Mouse (Mus musculus): ENCODE measurements at regions not wholly inside any gene's neighbourhood (a gene's known extent, or its start where the extent isn't known, plus 50 kb on each side); places are given as distances from the start of the nearest gene placed in this dataset.
A peak's percentile ranks its signal among the peaks of the same experiment; 100 is the strongest.

DNA sequence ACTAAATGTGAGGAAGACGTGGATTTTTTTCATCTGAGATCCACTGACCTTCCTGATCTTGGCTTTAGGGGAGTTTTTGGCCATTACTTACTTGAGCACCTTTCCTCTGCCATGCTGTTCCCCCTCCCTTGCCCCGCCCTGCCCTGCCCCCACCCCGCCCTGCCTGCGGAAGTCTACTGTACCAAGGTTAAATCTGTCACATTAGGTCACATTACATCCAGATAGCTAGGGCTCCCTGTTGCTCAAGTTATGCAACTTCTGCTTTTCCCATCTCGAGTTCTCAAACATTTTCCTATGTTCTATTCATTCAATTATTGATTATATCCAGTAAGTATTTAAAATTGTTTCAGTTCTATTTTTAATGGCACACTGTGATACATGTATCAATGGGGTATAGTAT lies 144.7 kb upstream of the Cnot2 start:
- DNase-seq (ENCODE audit: low spot score), result no peak

DNA sequence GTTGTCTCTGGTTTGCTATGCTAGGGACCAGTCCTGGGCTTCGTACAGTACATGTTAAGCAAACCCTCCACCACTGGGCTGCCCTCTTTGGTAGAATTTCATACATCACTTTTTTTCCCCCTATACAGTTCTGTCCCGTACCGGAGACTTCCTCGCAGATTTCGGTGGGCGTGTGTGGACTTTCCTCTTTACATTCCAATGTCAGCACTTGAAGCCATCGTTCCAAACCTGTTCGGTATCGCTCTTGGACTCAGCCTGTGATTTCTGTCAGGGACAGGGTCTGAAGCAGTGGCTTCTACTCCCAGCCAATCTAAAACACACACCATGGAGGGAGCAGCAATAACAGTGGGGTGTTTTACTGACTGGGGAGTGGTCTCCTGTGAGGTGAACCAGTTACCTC lies 140.7 kb upstream of the Cnot2 start:
- no peak for DNase-seq (ENCODE audit: low spot score)

DNA sequence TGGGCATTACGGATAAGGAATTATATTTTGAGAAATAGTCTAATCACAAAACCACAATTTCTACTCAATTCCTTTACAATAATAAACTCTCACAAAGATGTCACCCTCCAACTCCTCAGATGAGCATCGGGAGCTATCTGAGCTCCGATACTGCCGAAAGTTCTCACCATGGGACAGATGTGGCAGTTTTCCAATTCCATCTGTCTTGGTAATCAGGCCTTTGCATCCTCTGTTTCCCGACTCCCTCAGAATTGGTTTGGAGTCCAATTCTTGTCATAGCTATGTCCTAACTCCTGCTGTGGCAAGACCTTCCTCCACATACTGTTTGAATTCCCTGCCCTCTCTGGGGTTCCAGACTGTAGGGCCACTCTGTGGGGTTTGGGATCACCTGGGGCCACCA lies 138.3 kb upstream of the Cnot2 start:
- DNase-seq (ENCODE audit: low spot score), result no peak

DNA sequence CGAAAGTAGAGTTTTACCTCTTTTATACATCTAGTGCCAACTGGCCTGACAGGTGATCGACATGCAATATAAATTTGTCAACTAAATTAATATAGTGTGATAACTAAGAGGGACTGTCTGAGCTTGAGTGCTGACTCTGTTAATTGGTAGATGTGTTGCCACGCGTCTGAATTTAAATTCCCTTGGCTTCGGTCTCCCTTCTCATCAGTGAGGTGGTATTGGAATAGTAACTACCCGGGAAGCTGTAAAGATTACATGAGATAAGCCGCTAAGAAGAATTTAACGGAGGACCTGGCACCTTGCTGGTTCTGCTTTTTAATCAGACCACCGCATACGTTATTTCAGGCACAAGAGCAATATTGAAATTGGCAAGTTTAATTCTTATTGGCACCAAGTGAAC lies 136.7 kb upstream of the Cnot2 start:
- no peak for DNase-seq (ENCODE audit: low spot score)

DNA sequence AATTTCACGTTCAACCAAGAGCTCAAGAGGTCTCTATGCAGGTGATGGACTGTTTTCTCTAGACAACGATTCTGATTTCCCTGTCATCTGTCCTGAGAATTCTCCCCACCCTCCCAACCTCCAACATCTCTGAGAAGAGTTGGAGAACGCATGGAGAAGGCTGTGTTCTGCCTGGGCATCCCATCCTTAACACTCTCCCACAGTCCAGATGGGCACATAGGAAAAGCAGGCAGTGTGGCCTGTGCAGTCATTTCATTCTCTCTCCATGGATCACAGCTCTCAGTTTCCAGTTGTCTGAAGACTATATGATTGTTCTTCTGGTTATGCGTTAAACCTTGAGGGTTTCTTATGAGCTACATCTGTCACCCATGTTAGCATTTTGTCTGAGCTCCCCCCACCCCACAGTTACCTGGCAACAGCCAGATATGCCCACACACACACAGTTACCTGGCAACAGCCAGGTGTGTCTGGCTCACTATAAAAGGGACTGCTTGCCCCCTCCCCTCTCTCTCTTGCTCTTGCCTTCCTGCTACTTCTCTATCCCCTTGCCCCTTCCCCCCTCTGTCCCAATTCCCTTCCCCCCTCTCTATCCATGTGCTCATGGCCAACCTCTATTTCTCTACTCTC lies 135.8 kb upstream of the Cnot2 start:
- DNase-seq (ENCODE audit: low spot score), result no peak

DNA sequence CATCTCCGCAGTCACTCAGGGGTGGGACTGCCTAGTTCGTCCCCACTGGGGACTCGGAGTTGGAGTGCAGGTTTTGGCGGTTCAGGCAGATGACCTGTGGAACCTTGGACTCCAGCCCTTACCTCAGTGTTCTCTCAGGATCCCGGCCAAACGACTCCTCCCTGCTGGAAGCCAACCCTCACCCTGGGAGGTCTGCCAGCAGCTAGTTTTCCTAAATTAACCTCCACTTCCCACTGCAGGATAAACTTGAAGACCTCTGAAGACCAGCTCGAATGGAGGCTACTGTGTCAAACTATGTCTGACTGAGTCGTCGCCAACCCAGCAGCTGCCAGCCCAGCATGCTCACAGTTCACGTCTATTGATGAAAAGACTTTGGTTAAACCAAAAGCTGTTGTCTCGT lies 132.1 kb upstream of the Cnot2 start:
- DNase-seq (ENCODE audit: low spot score), result no peak

DNA sequence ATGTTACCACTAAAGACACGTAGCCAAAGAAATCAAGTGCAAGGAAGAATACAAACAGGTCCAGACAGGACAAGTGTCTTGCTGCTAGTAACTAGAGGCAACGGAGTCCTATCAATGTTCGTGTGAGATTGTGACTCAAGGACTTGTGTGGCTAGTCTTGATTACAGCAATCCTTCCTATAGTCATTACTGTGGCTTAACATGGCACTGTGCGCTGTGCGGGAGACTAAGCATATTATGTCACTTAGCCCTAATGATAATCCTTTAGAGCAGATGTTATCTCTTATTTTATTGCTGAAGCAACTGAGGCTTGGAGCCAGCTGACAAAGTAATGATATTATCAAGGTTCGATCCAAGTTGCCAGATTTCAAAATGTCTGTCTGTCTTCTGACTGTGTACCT lies 125.7 kb upstream of the Cnot2 start:
- no peak for DNase-seq (ENCODE audit: low spot score)

DNA sequence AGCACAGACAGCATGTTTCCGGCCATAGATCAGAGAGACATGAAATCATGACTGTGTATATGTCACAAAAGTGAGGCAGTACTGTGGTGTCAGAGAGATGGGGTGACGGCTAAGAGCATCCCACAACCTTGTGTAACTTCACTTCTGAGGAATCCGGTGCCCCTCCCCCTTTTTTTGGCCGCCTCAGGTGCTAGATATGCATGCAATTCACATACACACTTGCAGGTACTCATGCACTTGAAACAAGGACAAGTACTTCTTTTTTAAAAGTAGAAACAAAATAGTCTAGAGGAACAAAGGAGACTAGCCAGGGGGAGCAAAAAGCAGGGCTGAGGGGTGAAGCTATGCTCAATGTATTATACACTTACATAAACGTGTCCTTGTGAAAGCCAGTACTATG lies 120.0 kb upstream of the Cnot2 start:
- no peak for DNase-seq (ENCODE audit: low spot score)

DNA sequence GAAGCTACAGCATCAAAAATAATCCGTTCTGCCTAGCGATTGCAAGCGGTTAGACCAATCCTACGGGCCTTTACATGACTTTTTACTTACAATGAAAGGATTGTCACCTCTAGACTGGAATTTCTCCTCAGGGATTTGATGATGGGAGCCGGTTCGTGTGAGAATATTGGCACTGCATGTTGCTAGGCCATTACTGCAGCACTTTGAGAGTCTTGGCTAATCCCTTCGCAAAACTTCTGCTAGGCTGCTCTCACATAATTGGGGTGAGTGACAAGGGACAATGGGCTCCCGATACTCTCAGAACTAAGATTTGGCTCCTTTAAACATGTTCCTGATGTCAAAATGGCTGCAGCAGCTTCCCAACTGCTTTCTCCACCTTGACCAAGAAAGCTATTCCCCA lies 118.4 kb upstream of the Cnot2 start:
- DNase-seq (ENCODE audit: low spot score), result no peak

DNA sequence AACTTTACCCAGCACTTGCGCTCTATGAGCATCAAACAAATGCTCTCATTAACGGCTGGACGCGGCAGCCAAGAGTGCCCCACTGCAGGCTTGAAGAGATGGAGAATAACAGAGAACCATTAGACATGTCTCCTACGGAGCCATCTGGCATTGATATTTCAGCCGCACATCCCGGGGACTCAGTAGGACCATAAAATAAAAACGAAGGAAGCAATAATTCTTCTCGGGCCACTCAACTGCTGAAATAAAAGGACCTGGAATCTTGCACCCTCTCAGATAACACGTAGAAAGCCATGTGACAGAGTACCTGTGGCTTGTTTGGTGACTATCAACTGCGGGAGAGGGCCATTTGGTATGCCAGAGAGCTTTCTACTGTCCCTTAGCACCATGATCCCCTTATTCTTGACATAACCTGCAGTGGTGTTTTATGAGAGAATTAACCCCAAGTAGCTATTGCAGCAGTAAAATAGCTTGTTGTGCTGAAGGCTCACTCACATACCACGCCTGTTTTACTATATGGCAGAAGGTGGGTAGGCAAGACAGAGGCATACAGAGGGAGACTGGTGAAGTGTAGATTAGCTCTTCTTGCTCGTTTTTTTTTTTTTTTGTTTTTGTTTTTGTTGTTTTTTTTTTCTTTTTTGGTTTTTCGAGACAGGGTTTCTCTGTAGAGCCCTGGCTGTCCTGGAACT lies 116.5 kb upstream of the Cnot2 start:
- no peak for DNase-seq (ENCODE audit: low spot score)

DNA sequence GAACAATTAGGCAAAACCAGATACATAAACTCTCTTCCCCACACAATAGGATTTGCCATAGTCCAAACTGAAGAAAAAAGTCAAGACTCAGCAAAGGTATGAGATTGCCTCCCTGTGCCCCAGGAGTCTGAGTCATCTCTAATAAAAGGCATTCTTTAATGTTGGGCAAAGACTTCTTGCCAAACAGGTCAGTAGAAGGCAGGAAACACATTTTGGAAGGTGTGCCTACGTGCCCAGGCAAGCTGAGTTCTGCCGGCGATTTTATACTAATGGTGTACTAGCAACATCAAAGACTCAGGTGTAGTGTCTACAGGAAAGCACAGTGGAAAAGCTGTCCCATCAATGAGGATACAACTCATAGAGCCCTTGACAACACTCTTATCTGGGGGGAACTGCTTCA lies 112.5 kb upstream of the Cnot2 start:
- DNase-seq (ENCODE audit: low spot score), result peak; percentile 38

DNA sequence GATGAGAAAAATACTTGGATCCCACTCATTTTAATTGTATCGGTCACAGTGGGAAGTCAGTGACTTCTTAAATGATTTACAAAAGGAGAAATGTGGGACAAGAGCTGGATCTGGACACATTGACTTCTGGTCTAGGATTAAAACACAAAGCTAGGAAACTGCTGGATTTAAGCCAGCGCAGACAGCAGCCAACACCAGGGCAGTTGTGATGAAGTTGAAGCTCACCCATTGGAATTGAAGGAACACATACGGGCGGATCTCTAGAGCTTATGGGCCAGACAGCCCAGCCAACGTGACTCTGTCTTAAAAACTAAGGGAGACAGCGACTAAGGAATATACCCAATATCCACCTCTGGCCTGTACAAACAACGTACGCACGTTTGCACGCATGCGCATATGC lies 105.4 kb upstream of the Cnot2 start:
- DNase-seq (ENCODE audit: low spot score), result no peak

DNA sequence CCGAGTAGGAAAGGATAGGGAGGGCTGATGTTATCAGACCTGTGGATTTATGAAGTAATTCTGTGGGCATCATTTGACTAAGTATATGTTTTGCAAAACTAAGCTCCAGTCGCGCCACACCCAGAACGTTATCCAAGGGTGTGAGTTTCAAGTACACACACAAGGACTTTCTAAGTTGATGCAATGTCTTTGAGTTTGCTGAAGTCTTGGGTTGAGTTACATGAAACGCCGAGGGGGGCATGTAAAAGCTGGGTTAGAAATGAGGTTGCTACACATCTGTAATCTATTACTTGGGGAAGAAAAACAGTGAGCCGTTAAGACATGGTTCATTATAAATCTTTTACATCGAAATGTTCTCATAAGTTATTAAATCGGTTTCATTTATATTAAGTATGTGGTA lies 102.1 kb upstream of the Cnot2 start:
- DNase-seq (ENCODE audit: low spot score), result no peak

DNA sequence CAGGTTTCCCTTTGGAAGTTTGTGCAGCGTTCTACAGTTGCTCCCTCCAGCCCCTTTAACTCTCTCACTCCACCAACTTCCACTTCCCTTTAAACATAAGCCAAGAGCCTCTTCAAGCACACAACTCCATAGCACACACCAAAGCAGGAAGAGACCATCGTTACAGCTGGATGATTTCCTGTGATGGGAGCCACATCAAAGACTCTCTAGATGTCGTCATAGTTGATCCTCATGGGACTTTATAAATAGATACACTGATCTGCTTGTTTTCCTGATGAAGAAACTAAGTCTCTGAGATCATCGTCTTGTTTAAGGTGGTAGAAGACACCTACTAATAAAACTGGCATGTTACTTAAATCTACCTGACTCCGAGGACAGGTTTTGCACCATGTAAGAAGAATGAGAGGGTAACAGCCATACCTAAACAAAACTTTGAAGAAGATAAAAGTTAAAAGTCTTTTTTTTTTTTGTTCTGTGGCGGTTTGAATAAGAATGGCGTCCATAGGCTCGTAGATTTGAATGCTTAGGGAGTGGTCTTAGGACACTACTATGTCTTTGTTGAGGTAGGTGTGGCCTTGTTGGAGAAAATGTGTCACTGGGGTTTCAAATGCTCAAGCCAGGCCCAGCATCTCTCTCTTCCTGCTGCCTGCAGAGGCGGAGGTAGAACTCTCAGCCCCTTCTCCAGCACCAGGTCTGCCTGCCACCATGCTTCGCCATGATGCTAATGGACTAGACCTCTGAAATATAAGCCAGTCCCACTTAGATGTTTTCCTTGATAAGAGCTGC lies 97.8 kb upstream of the Cnot2 start:
- DNase-seq (ENCODE audit: low spot score), result no peak

DNA sequence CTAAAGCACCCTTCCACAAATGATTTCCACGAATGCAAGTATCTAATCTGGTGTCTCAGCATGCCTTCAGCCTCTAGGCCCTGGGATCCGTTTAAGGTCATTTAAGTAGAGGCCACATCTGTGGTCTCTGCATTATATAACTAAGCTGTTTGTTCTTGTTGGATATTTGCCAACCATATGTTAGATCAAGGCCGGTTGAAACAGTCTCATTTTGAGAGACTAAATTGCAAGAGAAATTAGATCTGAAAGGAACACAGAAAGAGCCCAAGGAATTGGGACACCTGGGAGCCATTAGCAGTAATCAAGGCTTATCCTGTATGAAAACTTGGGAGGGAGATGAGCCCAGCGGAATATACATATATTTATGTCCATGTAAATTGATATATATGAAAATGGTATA lies 96.6 kb upstream of the Cnot2 start:
- no peak for DNase-seq (ENCODE audit: low spot score)

DNA sequence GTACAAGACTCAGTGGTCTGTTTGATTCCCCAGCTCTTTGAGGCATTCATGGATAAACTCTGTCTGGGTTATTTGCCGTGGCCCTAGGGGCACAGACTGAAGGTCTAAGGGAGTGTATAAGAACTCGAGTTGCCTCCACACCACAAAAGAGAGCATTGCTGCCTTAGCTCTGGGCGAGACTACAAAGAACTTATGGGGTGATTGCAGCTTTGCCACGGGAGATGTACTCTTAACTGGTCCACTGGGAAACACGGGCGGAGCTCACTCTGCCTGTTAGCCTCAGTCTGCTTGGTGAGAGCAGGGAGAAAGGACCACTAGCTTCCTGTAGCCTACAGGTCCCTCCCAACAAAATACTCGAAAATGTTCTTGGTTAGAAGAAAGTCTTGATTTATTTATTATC lies 93.9 kb upstream of the Cnot2 start:
- no peak for DNase-seq (ENCODE audit: low spot score)

DNA sequence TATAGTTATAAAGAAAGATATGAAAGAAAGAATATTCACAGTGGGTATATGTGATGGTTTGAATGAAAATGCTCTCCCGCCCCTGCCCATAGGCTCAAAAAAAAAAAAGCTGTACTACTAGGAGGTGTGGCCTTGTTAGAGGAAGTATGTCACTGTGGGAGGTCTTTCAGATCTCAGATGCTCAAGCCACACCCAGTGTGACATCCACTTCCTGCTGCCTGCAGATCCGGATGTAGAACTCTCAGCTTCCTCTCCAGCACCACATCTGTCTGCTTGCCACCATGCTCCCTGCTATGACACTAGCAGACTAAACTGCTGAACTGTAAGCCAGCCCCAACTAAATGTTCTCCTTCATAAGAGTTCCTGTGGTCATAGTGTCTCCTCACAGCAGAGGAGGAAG lies 93.0 kb upstream of the Cnot2 start:
- no peak for DNase-seq (ENCODE audit: low spot score)

DNA sequence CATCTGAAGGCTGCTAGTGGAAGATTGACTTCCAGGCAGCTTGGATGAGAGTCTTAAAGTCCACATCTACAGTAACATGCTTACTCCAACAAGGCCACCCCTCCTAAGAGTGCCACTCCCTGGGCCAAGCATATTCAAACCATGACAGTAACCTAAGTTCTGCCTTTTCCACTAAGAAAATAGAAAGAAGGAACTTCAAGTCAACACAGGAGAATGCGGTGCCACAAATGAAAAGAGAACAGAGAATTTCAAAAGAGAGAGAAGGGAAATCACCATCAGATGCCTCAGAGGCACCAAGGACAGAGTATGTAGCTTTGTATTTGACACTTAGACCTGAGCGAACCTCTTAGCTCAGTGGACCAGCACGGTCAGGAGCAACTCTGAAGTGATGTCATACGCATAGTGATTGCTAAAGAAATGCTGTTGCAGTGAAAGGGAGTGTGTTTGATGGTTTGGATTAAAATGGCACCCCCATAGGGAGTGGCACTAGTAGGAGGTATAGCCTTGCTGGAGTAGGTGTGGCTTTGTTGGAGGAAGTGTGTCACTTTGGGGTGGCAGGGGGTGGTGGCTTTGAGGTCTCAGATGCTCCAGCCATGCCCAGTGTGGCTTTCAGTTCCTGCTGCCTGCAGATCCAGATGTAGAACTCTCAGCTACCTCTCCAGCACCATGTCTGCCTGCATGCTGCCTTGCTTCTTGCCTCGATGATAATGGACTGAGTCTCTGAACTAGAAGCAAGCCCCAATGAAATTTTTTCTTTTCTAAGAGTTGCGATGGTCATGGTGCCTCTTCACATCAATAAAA lies 77.1 kb upstream of the Cnot2 start:
- no peak for DNase-seq (ENCODE audit: low spot score)

DNA sequence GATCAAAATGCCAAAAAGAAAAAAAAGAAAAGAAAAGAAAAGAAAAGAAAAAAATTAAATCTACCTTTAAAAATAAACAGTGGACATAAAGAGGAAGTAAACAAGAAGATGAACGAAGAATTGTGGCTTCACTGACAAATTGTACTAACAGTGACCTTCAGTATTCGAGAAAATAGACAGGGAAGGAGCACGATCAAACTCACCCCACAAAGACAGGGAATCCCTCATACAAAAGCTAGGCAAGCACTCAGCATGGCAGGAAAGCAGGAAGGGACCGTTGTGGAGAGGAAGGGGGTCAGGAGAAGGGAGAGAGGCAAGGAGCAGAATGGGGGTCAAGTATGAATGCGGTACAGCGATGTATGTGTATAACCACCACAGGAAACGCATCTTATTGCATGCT lies 74.6 kb upstream of the Cnot2 start:
- DNase-seq (ENCODE audit: low spot score), result no peak

DNA sequence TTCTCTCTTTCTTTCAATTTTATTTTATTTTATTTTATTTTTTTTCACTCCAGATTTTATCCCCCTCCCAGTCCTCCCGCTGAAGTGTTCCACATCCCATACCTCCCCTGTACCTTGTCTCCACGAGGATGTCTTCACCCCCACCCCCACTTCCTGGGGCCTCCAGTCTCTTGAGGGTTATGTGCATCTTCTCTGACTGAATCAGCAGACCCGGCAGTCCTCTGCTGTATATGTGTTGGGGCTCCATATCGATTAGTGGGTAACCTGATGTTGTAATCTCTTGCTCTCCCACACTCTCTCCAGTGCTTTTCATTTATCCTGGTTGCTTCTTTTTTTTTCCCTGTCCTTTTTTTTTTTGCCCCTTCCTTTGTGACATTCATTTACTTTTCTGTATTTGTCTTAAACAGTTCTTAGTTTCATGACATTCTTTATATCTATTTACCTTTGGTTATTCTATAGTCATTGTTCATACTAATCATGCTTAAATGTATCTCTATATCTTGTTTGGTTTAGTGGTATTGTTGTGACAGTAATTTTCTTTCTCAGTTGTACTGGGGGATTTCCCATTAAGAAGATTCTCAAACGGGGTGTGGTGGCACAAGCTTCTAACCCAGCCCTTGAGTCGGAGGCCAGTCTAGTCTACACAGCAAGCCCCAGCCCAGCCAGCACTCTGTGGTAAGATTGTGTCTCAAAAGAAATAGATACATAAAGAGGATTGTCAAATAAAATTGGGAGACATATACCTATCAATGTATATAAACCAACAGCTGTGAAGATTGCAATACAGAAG lies 73.9 kb upstream of the Cnot2 start:
- DNase-seq (ENCODE audit: low spot score), result no peak

DNA sequence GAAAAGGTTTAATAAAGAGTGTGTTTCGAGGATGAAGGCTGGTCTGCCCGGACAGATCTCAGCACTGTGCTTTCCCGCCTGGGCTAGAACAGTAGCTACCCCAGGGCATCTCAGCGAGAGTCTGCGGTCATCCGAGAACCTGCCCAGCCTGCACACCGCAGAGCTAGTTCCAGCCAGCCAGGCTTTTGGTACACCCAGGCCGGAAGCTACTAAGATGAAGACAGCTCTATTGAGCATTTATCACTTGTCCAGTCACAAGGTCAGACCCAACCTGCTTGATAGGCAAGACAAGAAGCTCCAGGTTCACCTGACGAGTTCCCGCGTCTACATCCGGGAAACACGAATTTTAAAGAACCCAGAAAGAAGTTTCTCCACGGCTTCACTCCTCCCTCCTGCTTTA lies 72.8 kb upstream of the Cnot2 start:
- DNase-seq (ENCODE audit: low spot score), result no peak

DNA sequence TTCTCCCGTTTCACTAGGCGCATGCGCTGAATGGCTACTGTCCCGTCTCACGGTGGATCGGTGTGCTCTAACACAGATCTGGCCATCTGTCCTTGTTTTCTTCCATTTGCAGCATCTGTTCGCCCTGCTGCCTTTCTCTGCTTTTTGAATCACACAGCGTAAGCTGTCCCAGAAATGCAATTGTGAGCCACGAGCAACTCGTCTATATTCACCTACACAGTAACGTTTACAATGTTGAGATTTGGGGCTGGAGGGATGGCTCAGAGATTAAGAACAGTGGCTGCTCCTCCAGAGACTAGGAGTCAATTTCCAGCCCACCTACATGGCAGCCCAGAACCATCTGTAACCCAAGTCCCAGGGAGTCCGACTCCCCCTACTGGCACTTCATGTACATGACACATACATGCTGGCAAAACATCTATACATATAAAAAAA lies 72.2 kb upstream of the Cnot2 start:
- no peak for DNase-seq (ENCODE audit: low spot score)

Measured in urinary bladder, adult 2 months (tissue).